Mouse (Mus musculus) hindbrain, embryonic 15.5 days (tissue): Measurements from ENCODE around the gene Fbln7. TPM values are rescaled to one million over a fixed set of nuclear protein-coding genes. Genes with fewer than 3 reads are reported as not detected.

Experiments used
- ATAC-seq: fragments of 200-750 bp; cut with Nextera tagmentation; 2 replicates; pipeline ENCODE4 v1.8.0; 2017; ENCODE audit warnings: low read depth, moderate number of reproducible peaks, moderate TSS enrichment; ENCODE audit not compliant: low FRiP score
- H3K27ac ChIP-seq: fragments of 300-500 bp; sonication (generic); replicated peaks from 2 replicates; pipeline ENCODE4 v1.5.1; 2015; ENCODE audit warnings: mild to moderate bottlenecking, inconsistent platforms
- H3K27me3 ChIP-seq: fragments of 300-500 bp; sonication (generic); 2 replicates; pipeline ENCODE4 v1.6.1; 2015; ENCODE audit warnings: control low read depth, inconsistent platforms
- H3K36me3 ChIP-seq: fragments of 300-500 bp; sonication (generic); 2 replicates; pipeline ENCODE4 v1.6.1; 2015; ENCODE audit warnings: control low read depth, inconsistent platforms
- H3K4me1 ChIP-seq: fragments of 300-500 bp; sonication (generic); replicated peaks from 2 replicates; pipeline ENCODE4 v1.6.1; 2015; ENCODE audit warnings: control low read depth, inconsistent platforms
- H3K4me2 ChIP-seq: fragments of 300-500 bp; sonication (generic); 2 replicates; pipeline ENCODE4 v1.6.1; 2015; ENCODE audit warnings: moderate library complexity, mild to moderate bottlenecking, inconsistent platforms
- H3K4me3 ChIP-seq: fragments of 300-500 bp; sonication (generic); 2 replicates; pipeline ENCODE4 v1.5.1; 2015; ENCODE audit warnings: mild to moderate bottlenecking, inconsistent platforms
- H3K9ac ChIP-seq: fragments of 300-500 bp; sonication (generic); 2 replicates; pipeline ENCODE4 v1.6.1; 2015; ENCODE audit warnings: inconsistent platforms
- H3K9me3 ChIP-seq: fragments of 300-500 bp; sonication (generic); 2 replicates; pipeline ENCODE4 v1.6.1; 2016; ENCODE audit warnings: control low read depth, inconsistent platforms
- WGBS: fragments of 180-500 bp; shearing (Covaris S2); methylation state at CpG from one replicate; pipeline ENCODE4 v1.1.7; 2015; 5-methylcytosine and 5-hydroxymethylcytosine counted together
- polyA plus RNA-seq: library from polyadenylated mRNA; unstranded; fragments of >200 nt; fragmentation: Nextera tagmentation; extraction: Ambion mirVana; gene quantifications from 2 replicates; pipeline ENCODE4 v1.2.1, GENCODE M21; 2015

Gene Fbln7
- 2.5 TPM in 2 replicates for polyA plus RNA-seq

- peaks cover 11% of the 10 kb centered on the region; the same call in 1 of the 2 replicates for H3K27me3 ChIP-seq
- H3K27ac ChIP-seq, result no peak within 1 kb of the TSS
- 93% methylated on average over 9 of the region's 9 CpGs for WGBS
- peak within 1 kb of the TSS; percentile 43 for H3K9ac ChIP-seq
- H3K4me2 ChIP-seq, result peak within 1 kb of the TSS; percentile 92
- H3K4me3 ChIP-seq, result peak within 1 kb of the TSS; percentile 47
- no peaks in the 10 kb centered on the region for H3K36me3 ChIP-seq
- H3K4me1 ChIP-seq, result peaks cover 9% of the 10 kb centered on the region
- no peaks in the 10 kb centered on the region for H3K9me3 ChIP-seq
- no peak for ATAC-seq
Measured at GRCm38 (mm10) chr2:128862636-128863035, at the start of gene Fbln7. Gene Fbln7 (plus strand): TSS chr2:128862981.

- Histone ChIP-seq H3K27me3 (no peaks in the 10 kb centered on the region), H3K9me3 (no peaks in the 10 kb centered on the region), H3K27ac (no peak overlapping the region), H3K4me2 (no peak overlapping the region), H3K4me3 (no peak overlapping the region), H3K36me3 (no peaks in the 10 kb centered on the region), H3K4me1 (peaks cover 21% of the 10 kb centered on the region), H3K9ac (no peak overlapping the region)
- ATAC-seq, result no peak
- WGBS, result 71% methylated on average over 1 of the region's 1 CpGs
Measured at GRCm38 (mm10) chr2:128816311-128816710, 46.5 kb upstream of the Fbln7 start.

GRCm38 (mm10) chr2:128816916-128817315 is 45.9 kb upstream of the Fbln7 start:
- Histone ChIP-seq H3K36me3 (no peaks in the 10 kb centered on the region), H3K4me2 (peak overlapping the region; percentile 83), H3K27me3 (no peaks in the 10 kb centered on the region), H3K4me1 (peaks cover 21% of the 10 kb centered on the region), H3K27ac (peak overlapping the region; percentile 92; the same call in 1 of the 2 replicates), H3K9me3 (no peaks in the 10 kb centered on the region), H3K4me3 (peak overlapping the region; percentile 73), H3K9ac (0 out of 2 replicates have a peak overlapping the region, but pooled peaks have one; percentile 47)
- ATAC-seq, result no peak
- WGBS, result 35% methylated on average over 6 of the region's 6 CpGs

GRCm38 (mm10) chr2:128817387-128817785 is 45.4 kb upstream of the Fbln7 start:
- Histone ChIP-seq H3K9me3 (no peaks in the 10 kb centered on the region), H3K4me2 (peak overlapping the region; percentile 83), H3K36me3 (no peaks in the 10 kb centered on the region), H3K27me3 (no peaks in the 10 kb centered on the region), H3K4me3 (peak overlapping the region; percentile 73), H3K4me1 (peaks cover 21% of the 10 kb centered on the region), H3K27ac (peak overlapping the region; percentile 92), H3K9ac (peak overlapping the region; percentile 47)
- peak; percentile 63 for ATAC-seq
- WGBS, result 0% methylated on average over 7 of the region's 7 CpGs

GRCm38 (mm10) chr2:128817786-128818681 is 44.7 kb upstream of the Fbln7 start, which contains the start of gene Tmem87b:
Gene Tmem87b (plus strand): TSS chr2:128818118.
- H3K27me3 ChIP-seq, result no peaks in the 10 kb centered on the region
- WGBS, result under 1% methylated on average over 57 of the region's 59 CpGs
- H3K4me2 ChIP-seq, result peak within 1 kb of the TSS; percentile 83
- peak within 1 kb of the TSS; percentile 73 for H3K4me3 ChIP-seq
- no peaks in the 10 kb centered on the region for H3K36me3 ChIP-seq
- peak within 1 kb of the TSS; percentile 83 for H3K9ac ChIP-seq
- peak; percentile 95 for ATAC-seq
- no peaks in the 10 kb centered on the region for H3K9me3 ChIP-seq
- H3K27ac ChIP-seq, result peak within 1 kb of the TSS; percentile 92
- peaks cover 21% of the 10 kb centered on the region for H3K4me1 ChIP-seq

- Histone ChIP-seq H3K9me3 (no peaks in the 10 kb centered on the region), H3K36me3 (peaks cover 5% of the 10 kb centered on the region; the same call in 1 of the 2 replicates), H3K27me3 (no peaks in the 10 kb centered on the region), H3K4me3 (peak overlapping the region; percentile 73), H3K9ac (peak overlapping the region; percentile 83), H3K27ac (peak overlapping the region; percentile 92), H3K4me2 (peak overlapping the region; percentile 83), H3K4me1 (peaks cover 21% of the 10 kb centered on the region)
- ATAC-seq, result no peak
- 14% methylated on average over 14 of the region's 14 CpGs for WGBS
Measured at GRCm38 (mm10) chr2:128818956-128819643, 43.7 kb upstream of the Fbln7 start.

- no peak overlapping the region for H3K27ac ChIP-seq
- no peak overlapping the region for H3K4me3 ChIP-seq
- H3K4me2 ChIP-seq, result no peak overlapping the region
- no peaks in the 10 kb centered on the region for H3K27me3 ChIP-seq
- WGBS, result 95% methylated on average over 2 of the region's 2 CpGs
- peaks cover 8% of the 10 kb centered on the region; the same call in 1 of the 2 replicates for H3K36me3 ChIP-seq
- no peaks in the 10 kb centered on the region for H3K9me3 ChIP-seq
- H3K4me1 ChIP-seq, result peaks cover 21% of the 10 kb centered on the region
- H3K9ac ChIP-seq, result no peak overlapping the region
- no peak for ATAC-seq
Measured at GRCm38 (mm10) chr2:128820631-128821030, 42.1 kb upstream of the Fbln7 start.

GRCm38 (mm10) chr2:128823893-128824292 is 38.9 kb upstream of the Fbln7 start:
- Histone ChIP-seq H3K4me2 (no peak overlapping the region), H3K4me3 (no peak overlapping the region), H3K36me3 (peaks cover 32% of the 10 kb centered on the region), H3K9me3 (no peaks in the 10 kb centered on the region), H3K4me1 (peaks cover 15% of the 10 kb centered on the region), H3K27me3 (no peaks in the 10 kb centered on the region), H3K27ac (no peak overlapping the region), H3K9ac (no peak overlapping the region)
- 90% methylated on average over 5 of the region's 5 CpGs for WGBS
- no peak for ATAC-seq

- WGBS, result 97% methylated on average over 1 of the region's 1 CpGs
- Histone ChIP-seq H3K36me3 (peaks cover 65% of the 10 kb centered on the region), H3K9ac (no peak overlapping the region), H3K4me3 (no peak overlapping the region), H3K4me1 (no peaks in the 10 kb centered on the region), H3K27me3 (no peaks in the 10 kb centered on the region), H3K27ac (no peak overlapping the region), H3K4me2 (no peak overlapping the region), H3K9me3 (no peaks in the 10 kb centered on the region)
- ATAC-seq, result no peak
Measured at GRCm38 (mm10) chr2:128827787-128828186, 35.0 kb upstream of the Fbln7 start.

- no peak overlapping the region for H3K4me3 ChIP-seq
- WGBS, result 82% methylated on average over 3 of the region's 3 CpGs
Measured at GRCm38 (mm10) chr2:128832611-128833010, 30.2 kb upstream of the Fbln7 start.

GRCm38 (mm10) chr2:128833035-128833434 is 29.7 kb upstream of the Fbln7 start:
- H3K4me2 ChIP-seq, result no peak overlapping the region
- 97% methylated on average over 2 of the region's 2 CpGs for WGBS
- no peak overlapping the region for H3K9ac ChIP-seq
- H3K4me3 ChIP-seq, result no peak overlapping the region
- no peaks in the 10 kb centered on the region for H3K27me3 ChIP-seq
- no peak for ATAC-seq
- no peak overlapping the region for H3K27ac ChIP-seq
- H3K4me1 ChIP-seq, result no peaks in the 10 kb centered on the region
- H3K36me3 ChIP-seq, result peaks cover 87% of the 10 kb centered on the region
- H3K9me3 ChIP-seq, result no peaks in the 10 kb centered on the region

More at GRCm38 (mm10) chr2:128832611-128833010, 30.2 kb upstream of the Fbln7 start:
- H3K4me1 ChIP-seq, result no peaks in the 10 kb centered on the region
- no peak for ATAC-seq
- H3K27me3 ChIP-seq, result no peaks in the 10 kb centered on the region
- H3K4me2 ChIP-seq, result no peak overlapping the region
- H3K36me3 ChIP-seq, result peaks cover 86% of the 10 kb centered on the region
- no peaks in the 10 kb centered on the region for H3K9me3 ChIP-seq
- no peak overlapping the region for H3K9ac ChIP-seq
- H3K27ac ChIP-seq, result no peak overlapping the region

- Histone ChIP-seq H3K27me3 (no peaks in the 10 kb centered on the region), H3K4me3 (no peak overlapping the region), H3K4me1 (no peaks in the 10 kb centered on the region), H3K9ac (no peak overlapping the region), H3K27ac (no peak overlapping the region), H3K4me2 (no peak overlapping the region), H3K36me3 (peaks cover 85% of the 10 kb centered on the region), H3K9me3 (no peaks in the 10 kb centered on the region)
- no peak for ATAC-seq
- 98% methylated on average over 2 of the region's 2 CpGs for WGBS
Measured at GRCm38 (mm10) chr2:128833435-128833834, 29.3 kb upstream of the Fbln7 start.
